Comparison of ENCODE assay signal across 15 mouse cellular contexts in the genomic region with DNA sequence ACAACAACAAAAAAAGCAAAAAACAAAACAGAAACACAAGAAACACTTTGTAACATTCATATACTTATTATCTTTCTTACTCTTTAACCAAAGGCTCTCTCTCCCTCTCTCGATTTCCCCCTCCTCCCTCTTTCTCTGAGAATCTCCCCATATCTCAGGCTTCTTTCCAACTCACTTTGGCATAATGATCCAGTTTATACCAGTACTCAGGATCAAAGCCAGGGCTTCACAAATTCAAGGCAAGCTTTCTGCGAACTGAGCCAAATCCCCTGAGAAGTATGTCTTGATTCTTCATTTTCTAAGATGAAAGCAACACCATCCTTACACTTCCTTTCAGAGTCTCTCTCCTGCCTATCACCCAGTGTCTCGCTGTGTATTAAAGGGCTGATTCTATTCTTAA.
"Had no signal": no experiment of that assay in that cellular context is flagged by ENCODE, and none has a peak within 500 bp of the region (broad histone marks: within the 10 kb centered on the region; RNA-seq: fewer than 3 reads in every experiment).

No protein-coding gene starts in this region.

- DNase-seq: kidney, postnatal 10 days; kidney, postnatal 4 days; liver; liver, embryonic 13.5 days; liver, postnatal 0 days; lung, postnatal 14 days; retina, postnatal 1 day; thymus, adult 2 months; thymus, postnatal 25 days had no signal

- H3K4me2 ChIP-seq: limb, embryonic 12.5 days; liver, embryonic 13.5 days; lung, embryonic 15.5 days; neural tube, embryonic 12.5 days; stomach, embryonic 15.5 days had no signal

- H3K27ac ChIP-seq: layer of hippocampus, adult 2 months; limb, embryonic 12.5 days; liver, embryonic 13.5 days; lung, embryonic 15.5 days; macrophage; neural tube, embryonic 12.5 days; stomach, embryonic 15.5 days had no signal

- H3K27me3 ChIP-seq: limb, embryonic 12.5 days; liver, embryonic 13.5 days; lung, embryonic 15.5 days; neural tube, embryonic 12.5 days; stomach, embryonic 15.5 days had no signal

- ATAC-seq: liver, postnatal 0 days had no signal

- H3K4me3 ChIP-seq: layer of hippocampus, adult 2 months; limb, embryonic 12.5 days; liver, embryonic 13.5 days; lung, embryonic 15.5 days; neural tube, embryonic 12.5 days; stomach, embryonic 15.5 days had no signal

- H3K36me3 ChIP-seq: limb, embryonic 12.5 days; liver, embryonic 13.5 days; lung, embryonic 15.5 days; neural tube, embryonic 12.5 days; stomach, embryonic 15.5 days had no signal

- H3K9me3 ChIP-seq: limb, embryonic 12.5 days; liver, embryonic 13.5 days; lung, embryonic 15.5 days; neural tube, embryonic 12.5 days; stomach, embryonic 15.5 days had no signal

- H3K9ac ChIP-seq: limb, embryonic 12.5 days; liver, embryonic 13.5 days; liver, postnatal 0 days; lung, embryonic 15.5 days; neural tube, embryonic 12.5 days; stomach, embryonic 15.5 days had no signal

- H3K4me1 ChIP-seq: limb, embryonic 12.5 days; liver, embryonic 13.5 days; lung, embryonic 15.5 days; neural tube, embryonic 12.5 days; stomach, embryonic 15.5 days had no signal
